Mouse (Mus musculus): ENCODE measurements at regions not wholly inside any gene's neighbourhood (a gene's known extent, or its start where the extent isn't known, plus 50 kb on each side); places are given as distances from the start of the nearest gene placed in this dataset.

DNA sequence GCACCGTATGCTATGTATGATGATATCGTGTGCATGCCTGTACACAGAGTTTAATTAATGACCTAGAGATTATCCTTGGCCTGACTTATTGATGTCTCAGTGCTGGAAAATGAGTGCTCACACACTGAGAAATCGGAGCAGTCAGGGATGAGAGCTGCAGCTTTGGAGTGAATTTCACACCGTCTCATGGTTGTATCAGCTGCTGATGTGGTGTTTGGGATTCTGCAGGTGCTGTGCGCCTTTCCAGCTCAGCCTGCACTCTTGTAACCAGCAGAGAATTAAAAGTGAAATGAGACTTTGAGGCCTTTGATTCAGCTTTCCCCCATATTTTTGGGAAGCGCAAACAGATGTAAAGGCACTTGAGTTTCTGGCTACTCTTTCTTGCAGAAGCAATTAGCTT lies 100.6 kb upstream of the Fam92a start:
- no peak for DNase-seq (ENCODE audit: low read depth, low spot score)

DNA sequence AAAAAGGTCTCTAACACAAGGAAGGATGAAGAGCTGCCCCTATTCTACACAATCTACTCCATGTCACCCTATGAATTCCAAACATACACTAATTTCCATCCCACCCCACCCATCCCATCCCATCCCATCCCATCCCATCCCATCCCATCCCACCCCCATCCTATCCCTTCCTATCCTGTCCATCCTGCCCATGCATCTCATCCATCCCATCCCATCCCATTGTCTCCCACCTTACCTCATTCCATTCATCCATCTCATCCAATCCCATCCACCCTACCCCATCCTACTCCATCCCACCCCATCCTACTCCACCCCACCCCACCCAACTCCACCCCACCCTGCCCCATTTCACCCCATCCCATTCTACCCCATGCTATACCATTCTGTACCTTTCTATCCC lies 91.9 kb upstream of the Fam92a start:
- no peak for DNase-seq (ENCODE audit: low read depth, low spot score)

DNA sequence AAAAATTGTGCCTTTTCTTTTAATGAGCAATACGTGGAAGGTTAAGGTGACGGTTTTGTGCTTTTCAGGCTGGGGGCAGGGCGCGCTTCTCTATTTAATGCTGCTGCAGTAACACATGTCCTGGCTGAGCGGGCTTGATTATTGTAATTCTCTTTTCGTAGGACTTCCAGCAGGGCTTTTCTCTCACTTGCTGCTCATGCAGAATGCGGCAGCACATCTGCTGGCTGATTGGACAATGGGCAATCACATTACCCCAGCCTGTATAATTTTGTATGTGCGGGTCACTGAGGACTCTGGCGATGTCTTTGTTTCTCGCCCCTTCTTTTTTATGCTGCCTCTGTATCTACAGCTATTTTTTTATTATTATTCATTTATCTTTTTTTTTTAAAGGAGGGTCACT lies 91.4 kb upstream of the Fam92a start:
- no peak for DNase-seq (ENCODE audit: low read depth, low spot score)

DNA sequence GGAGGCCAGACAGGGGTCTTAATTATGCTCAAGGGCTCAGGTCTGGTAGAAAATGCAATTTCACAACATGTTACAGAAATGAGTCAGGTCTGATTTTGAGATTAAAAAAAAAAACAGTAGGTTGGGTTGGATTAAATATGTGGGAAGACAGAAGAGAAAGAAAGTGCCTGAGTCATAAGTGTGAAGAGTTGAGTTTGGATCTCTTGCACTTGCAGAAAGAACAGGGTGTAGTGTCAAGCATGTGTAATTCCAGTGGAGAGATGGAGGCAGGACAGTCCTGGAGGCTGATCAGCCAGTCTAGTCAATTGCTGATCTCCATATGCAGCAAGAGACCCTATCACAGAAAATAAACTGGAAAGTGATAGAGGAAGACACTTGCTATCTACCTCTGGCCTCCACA lies 76.2 kb upstream of the Fam92a start:
- no peak for DNase-seq (ENCODE audit: low read depth, low spot score)

DNA sequence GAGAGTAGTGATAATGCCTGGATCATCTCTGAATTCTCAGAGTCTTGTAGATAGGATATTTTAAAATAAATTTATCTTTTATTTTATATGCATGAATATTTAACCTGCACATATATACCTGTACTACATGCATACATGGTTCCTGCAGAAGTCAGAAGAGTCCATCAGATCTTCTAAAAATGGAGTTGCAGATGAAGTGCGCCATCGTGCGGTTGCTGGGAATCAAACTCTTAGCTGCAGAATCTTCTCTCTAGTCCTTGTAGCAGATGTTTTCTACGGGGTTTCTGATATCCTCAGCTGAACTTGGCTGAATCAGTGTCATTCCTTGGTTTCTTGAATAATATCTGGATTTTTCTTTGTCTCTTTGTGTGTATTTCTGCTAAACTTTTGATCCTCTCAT lies 74.8 kb upstream of the Fam92a start:
- DNase-seq (ENCODE audit: low read depth, low spot score): no peak

DNA sequence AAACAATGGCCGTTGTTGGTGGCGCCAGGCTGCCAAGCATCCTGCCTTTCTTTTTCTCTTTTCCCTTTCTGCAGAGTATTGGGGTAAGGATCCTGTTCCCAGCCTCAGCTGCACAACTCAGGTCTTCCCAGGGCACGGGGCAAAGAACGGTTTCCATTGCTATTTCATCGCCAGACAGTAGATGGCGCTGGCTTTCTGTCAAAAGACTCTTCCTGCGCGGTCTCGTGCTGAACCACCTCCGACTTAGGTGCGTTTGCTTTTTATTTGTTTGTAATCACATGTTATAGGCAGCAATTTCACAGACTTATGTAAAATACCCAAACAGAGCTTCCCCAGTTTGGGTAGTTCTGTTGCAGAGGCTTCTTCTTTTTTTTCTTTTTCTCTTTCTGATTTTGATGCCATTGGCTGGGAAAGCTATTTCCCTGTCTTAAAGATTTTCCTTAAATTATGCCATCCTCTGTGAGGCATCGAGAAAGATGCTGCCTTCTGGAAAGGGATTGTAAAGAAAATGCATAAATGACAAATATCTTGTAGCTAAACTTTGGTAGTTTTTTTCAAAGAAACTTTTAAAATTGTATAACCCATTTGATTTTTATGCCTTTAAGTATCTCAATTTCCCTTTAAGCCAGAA lies 69.2 kb upstream of the Fam92a start:
- peak; percentile 46 for DNase-seq (ENCODE audit: low read depth, low spot score)

DNA sequence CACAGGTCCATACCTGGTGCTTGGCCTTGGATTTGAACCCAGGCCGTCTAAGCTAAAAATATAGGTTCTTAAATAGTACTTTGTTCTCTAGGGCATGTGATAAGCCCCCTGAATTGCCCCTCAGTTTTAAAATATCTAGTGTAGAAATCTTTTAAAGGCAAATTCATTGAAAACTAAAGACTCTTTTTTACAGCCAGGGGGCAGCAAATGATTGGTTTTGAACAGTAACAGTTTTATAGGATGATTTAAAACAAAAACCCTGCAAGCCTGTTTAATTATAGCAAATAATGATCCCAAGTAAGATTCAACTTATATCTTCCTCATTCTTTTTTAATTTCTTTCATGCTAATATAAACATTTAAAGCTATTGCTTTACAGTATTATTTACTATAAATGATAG lies 58.9 kb upstream of the Fam92a start:
- DNase-seq (ENCODE audit: low read depth, low spot score): no peak
